Mouse (Mus musculus) midbrain, embryonic 11.5 days (tissue): ENCODE measurements around the gene Atg7. TPM values are rescaled to one million over a fixed set of nuclear protein-coding genes. Genes with fewer than 3 reads are reported as not detected.
A peak's percentile ranks its signal among the peaks of the same experiment; 100 is the strongest.
"Not testable (repeated sequence)": the region's sequence is repeated elsewhere in the genome, so short reads cannot be mapped to it uniquely, and the experiment has no call there.

Experiments
- ATAC-seq: fragments of 200-750 bp; cut with Nextera tagmentation; 2 replicates; pipeline ENCODE4 v1.8.0; 2017; ENCODE audit warnings: moderate TSS enrichment, moderate library complexity; ENCODE audit not compliant: low FRiP score
- DNase-seq: peaks from one replicate; pipeline ENCODE4 v3.0.0; 2015; ENCODE audit warnings: low spot score; ENCODE audit errors: missing footprints
- H3K27ac ChIP-seq: fragments of 300-500 bp; sonication (generic); 2 replicates; pipeline ENCODE4 v1.5.1; 2014; ENCODE audit warnings: low read depth, low read length
- H3K27me3 ChIP-seq: fragments of 300-500 bp; sonication (generic); 2 replicates; pipeline ENCODE4 v1.6.1; 2014; ENCODE audit warnings: mild to moderate bottlenecking, low read length, moderate library complexity, mixed read lengths; ENCODE audit not compliant: control insufficient read depth, insufficient read depth
- H3K36me3 ChIP-seq: fragments of 300-500 bp; sonication (generic); 2 replicates; pipeline ENCODE4 v1.6.1; 2014; ENCODE audit warnings: mild to moderate bottlenecking, low read length, moderate library complexity, mixed read lengths; ENCODE audit not compliant: control insufficient read depth, insufficient read depth
- H3K4me1 ChIP-seq: fragments of 300-500 bp; sonication (generic); 2 replicates; pipeline ENCODE4 v1.6.1; 2014; ENCODE audit warnings: low read length; ENCODE audit not compliant: control insufficient read depth, insufficient read depth
- H3K4me2 ChIP-seq: fragments of 300-500 bp; sonication (generic); 2 replicates; pipeline ENCODE4 v1.6.1; 2014; ENCODE audit warnings: mild to moderate bottlenecking, moderate library complexity
- H3K4me3 ChIP-seq: fragments of 300-500 bp; sonication (generic); 2 replicates; pipeline ENCODE4 v1.5.1; 2014; ENCODE audit warnings: low read depth, low read length
- H3K9ac ChIP-seq: fragments of 300-500 bp; sonication (generic); 2 replicates; pipeline ENCODE4 v1.6.1; 2014; ENCODE audit warnings: low read length
- H3K9me3 ChIP-seq: fragments of 300-500 bp; sonication (generic); 2 replicates; pipeline ENCODE4 v1.6.1; 2016; ENCODE audit warnings: low read length; ENCODE audit not compliant: control insufficient read depth
- WGBS: fragments of 180-500 bp; shearing (Covaris S2); extraction: QIAGEN DNeasy Blood & Tissue Kit; methylation state at CpG from one replicate; pipeline ENCODE4 v1.1.7; 2014; 5-methylcytosine and 5-hydroxymethylcytosine counted together
- polyA plus RNA-seq: library from polyadenylated mRNA; unstranded; fragments of >200 nt; fragmentation: Nextera tagmentation; extraction: Ambion mirVana; gene quantifications from 2 replicates; pipeline ENCODE4 v1.2.1, GENCODE M21; 2014

Atg7 gene
- 17.6 and 20.6 TPM in 2 replicates for polyA plus RNA-seq

DNA sequence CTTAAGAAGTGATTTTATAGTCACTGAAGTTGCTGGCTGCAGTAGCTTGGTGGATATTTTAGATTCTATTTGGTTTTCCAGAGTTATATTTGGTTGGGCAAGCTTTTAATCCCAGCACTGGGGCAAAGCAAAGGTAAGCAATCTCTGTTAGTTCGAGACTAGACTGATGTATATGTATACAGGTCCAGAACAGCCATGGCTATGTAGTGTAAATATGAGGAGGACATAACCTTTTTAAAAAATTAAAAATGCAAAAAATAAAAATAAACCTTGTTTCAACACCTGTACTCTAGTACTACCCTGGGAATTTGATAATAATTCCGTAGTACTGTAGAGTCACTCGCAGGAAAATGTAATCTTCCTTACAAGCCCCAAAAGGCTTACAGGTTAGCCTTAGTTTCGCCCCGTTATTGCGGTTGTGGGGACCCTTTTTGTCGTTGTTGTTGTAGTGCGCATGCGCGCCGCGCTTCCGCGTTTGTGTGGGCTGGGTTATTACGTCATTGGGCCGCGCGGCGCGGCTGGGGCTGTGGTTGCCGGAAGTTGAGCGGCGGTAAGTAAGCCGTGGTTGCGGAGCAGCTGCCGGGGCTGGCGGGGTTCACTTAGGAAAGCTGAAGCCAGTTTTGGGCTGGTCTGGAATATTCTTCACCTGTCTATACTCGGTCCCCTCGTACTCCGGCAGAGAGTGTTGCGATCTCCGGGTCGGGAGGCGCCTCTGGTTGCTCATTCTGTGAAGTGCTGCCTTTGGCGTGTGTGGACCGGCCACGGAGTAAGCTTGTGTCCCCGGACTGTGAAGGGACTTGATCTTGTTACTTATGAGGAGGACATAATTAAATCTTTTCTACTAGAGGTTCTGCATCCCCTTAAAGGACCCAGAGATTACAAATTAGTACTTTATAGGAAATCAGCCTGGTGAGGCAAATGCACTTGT is at the start of gene Atg7:
TSS of gene Atg7 (plus strand) at position 497 of the 928 bp plus-strand sequence.
- Histone ChIP-seq H3K27me3 (no peaks in the 10 kb centered on the region), H3K4me2 (peak within 1 kb of the TSS; percentile 78), H3K4me3 (peak within 1 kb of the TSS; percentile 63), H3K36me3 (no peaks in the 10 kb centered on the region), H3K4me1 (peaks cover 5% of the 10 kb centered on the region), H3K9ac (peak within 1 kb of the TSS; percentile 74), H3K9me3 (no peaks in the 10 kb centered on the region), H3K27ac (no peak within 1 kb of the TSS)
- DNase-seq (peak; percentile 99), ATAC-seq (peak; percentile 89)
- under 1% methylated on average over 38 of the region's 38 CpGs for WGBS

DNA sequence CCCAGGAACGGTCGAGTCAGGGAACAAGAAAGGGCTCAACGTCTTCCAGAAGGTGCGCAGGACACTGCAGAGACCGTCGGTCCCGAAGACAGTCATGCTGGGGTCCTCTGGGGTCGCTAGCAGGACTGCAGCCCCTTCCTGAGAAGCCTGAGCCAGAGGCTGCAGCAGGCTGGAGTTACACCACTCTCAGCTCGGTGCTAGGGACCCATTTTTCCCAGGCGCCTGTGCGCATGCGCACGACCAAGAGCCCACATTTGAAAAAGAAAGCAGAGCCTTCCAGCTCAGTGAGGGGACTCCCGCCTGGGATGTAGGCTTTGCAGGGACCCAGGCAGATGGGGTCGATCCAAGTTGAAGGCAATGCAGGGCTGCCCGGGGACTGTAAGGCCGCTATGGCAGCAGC is 28.8 kb upstream of the Atg7 start:
- not testable (repeated sequence) for ATAC-seq, H3K27me3 ChIP-seq, DNase-seq, H3K4me3 ChIP-seq, H3K36me3 ChIP-seq, H3K27ac ChIP-seq, H3K4me1 ChIP-seq, H3K9me3 ChIP-seq, H3K9ac ChIP-seq, H3K4me2 ChIP-seq
- 6% methylated on average over 6 of the region's 17 CpGs for WGBS

DNA sequence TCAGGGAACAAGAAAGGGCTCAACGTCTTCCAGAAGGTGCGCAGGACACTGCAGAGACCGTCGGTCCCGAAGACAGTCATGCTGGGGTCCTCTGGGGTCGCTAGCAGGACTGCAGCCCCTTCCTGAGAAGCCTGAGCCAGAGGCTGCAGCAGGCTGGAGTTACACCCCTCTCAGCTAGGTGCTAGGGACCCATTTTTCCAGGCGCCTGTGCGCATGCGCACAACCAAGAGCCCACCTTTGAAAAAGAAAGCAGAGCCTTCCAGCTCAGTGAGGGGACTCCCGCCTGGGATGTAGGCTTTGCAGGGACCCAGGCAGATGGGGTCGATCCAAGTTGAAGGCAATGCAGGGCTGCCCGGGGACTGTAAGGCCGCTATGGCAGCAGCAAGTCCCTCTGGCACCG is 9.0 kb upstream of the Atg7 start:
- not testable (repeated sequence) for H3K36me3 ChIP-seq, H3K9ac ChIP-seq, H3K4me3 ChIP-seq, H3K27me3 ChIP-seq, H3K4me1 ChIP-seq, H3K9me3 ChIP-seq, DNase-seq, H3K4me2 ChIP-seq, ATAC-seq, H3K27ac ChIP-seq
- no CpG with 5 or more reads among the region's 14 CpGs for WGBS

GRCm38 (mm10) chr6:114643716-114644115 is 819 bp downstream of the Atg7 start:
- Histone ChIP-seq H3K27me3 (no peaks in the 10 kb centered on the region), H3K36me3 (no peaks in the 10 kb centered on the region), H3K27ac (no peak overlapping the region), H3K4me2 (peak overlapping the region; percentile 78), H3K9ac (peak overlapping the region; percentile 74), H3K4me1 (peaks cover 5% of the 10 kb centered on the region), H3K9me3 (no peaks in the 10 kb centered on the region), H3K4me3 (peak overlapping the region; percentile 63)
- WGBS = 47% methylated on average over 8 of the region's 8 CpGs
- DNase-seq (no peak), ATAC-seq (no peak)

- DNase-seq (no peak), ATAC-seq (no peak)
- H3K9me3 ChIP-seq = no peaks in the 10 kb centered on the region
- no peak overlapping the region for H3K4me2 ChIP-seq
- no peak overlapping the region for H3K9ac ChIP-seq
- H3K36me3 ChIP-seq = no peaks in the 10 kb centered on the region
- H3K27ac ChIP-seq = no peak overlapping the region
- H3K27me3 ChIP-seq = no peaks in the 10 kb centered on the region
- 85% methylated on average over 1 of the region's 1 CpGs for WGBS
- H3K4me1 ChIP-seq = peaks cover 5% of the 10 kb centered on the region
- no peak overlapping the region for H3K4me3 ChIP-seq
These were observed 1.6 kb downstream of the Atg7 start for GRCm38 (mm10) chr6:114644531-114644930.

DNA sequence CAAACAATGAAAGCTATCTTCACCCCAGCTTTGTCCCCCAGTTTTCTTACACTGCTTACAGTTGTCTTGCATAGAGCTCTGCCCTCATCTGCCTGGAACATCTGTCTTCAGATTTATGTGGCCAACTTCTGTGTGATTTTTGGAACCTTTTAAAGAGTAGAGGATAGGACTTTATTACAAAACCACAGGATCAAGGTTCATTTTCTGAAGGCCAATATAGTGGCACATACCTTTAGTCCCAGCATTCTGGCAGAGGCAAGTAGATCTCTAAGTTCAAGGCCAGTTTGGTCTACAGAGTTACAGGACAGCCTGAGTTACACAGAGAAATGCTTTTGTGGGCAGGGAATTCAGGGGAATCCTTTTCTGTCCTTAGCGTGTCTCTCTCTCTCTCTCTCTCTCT is 3.3 kb downstream of the Atg7 start:
- Histone ChIP-seq H3K27ac (no peak overlapping the region), H3K4me1 (peaks cover 5% of the 10 kb centered on the region), H3K36me3 (no peaks in the 10 kb centered on the region), H3K4me3 (no peak overlapping the region), H3K4me2 (no peak overlapping the region), H3K9me3 (no peaks in the 10 kb centered on the region), H3K9ac (no peak overlapping the region), H3K27me3 (no peaks in the 10 kb centered on the region)
- no peak for DNase-seq
- no peak for ATAC-seq
- 70% methylated on average over 1 of the region's 1 CpGs for WGBS

DNA sequence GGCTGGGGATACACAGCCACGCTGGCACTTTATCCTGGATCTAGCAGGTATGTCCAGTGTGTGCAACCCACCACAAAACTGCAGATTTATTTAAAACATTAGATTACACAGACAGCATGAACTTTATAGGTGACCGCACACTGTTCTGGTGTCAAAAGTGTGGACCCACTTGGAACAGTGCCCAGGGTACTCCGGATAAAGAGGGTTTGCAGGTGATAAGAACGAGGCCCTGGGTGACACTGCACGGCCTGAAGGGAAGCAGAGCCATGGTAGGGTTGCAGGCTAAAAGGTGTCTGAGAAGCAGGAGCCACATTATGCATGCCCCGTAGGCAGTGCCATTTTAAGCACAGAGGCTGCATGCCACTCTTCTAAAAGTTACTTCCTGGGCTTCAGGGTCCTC is 4.1 kb downstream of the Atg7 start:
- DNase-seq (no peak), ATAC-seq (no peak)
- no peak overlapping the region for H3K27ac ChIP-seq
- H3K4me3 ChIP-seq = no peak overlapping the region
- WGBS = 87% methylated on average over 6 of the region's 6 CpGs
- no peak overlapping the region for H3K9ac ChIP-seq
- no peaks in the 10 kb centered on the region for H3K27me3 ChIP-seq
- peaks cover 11% of the 10 kb centered on the region for H3K4me1 ChIP-seq
- H3K9me3 ChIP-seq = no peaks in the 10 kb centered on the region
- no peaks in the 10 kb centered on the region for H3K36me3 ChIP-seq
- no peak overlapping the region for H3K4me2 ChIP-seq

GRCm38 (mm10) chr6:114648352-114649030 is 5.6 kb downstream of the Atg7 start:
- Histone ChIP-seq H3K4me3 (no peak overlapping the region), H3K27me3 (no peaks in the 10 kb centered on the region), H3K36me3 (no peaks in the 10 kb centered on the region), H3K27ac (no peak overlapping the region), H3K9me3 (no peaks in the 10 kb centered on the region), H3K9ac (no peak overlapping the region), H3K4me2 (no peak overlapping the region), H3K4me1 (peaks cover 10% of the 10 kb centered on the region)
- 82% methylated on average over 4 of the region's 4 CpGs for WGBS
- DNase-seq = no peak
- no peak for ATAC-seq

DNA sequence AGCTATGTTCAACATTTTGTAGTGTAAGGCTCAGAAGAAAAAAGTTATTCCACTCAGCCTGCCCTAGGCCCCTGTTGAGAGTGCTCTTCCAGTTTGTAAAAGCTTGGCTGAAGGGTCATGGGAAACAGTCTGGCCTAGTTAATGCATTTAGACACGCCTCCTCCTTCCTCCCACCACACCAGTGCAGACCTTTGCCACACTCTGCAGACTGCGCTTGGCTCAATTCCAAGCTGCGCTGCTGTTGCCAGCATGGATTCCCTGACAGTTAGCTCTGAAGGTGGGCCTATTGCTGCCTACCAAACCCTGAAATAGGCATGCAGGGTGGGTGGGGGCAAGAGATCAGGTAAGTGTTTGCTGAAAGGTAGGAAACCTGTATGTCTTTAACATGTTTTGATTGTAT is 9.3 kb downstream of the Atg7 start:
- H3K9me3 ChIP-seq = no peaks in the 10 kb centered on the region
- no peak overlapping the region for H3K9ac ChIP-seq
- no peak overlapping the region for H3K4me3 ChIP-seq
- peak; percentile 72 for ATAC-seq
- WGBS = 40% methylated on average over 3 of the region's 3 CpGs
- peaks cover 10% of the 10 kb centered on the region; the same call in 1 of the 2 replicates for H3K4me1 ChIP-seq
- H3K36me3 ChIP-seq = no peaks in the 10 kb centered on the region
- DNase-seq = no peak
- H3K4me2 ChIP-seq = no peak overlapping the region
- H3K27ac ChIP-seq = no peak overlapping the region; the same call in 1 of the 2 replicates
- no peaks in the 10 kb centered on the region for H3K27me3 ChIP-seq
